Mouse (Mus musculus) limb, embryonic 14.5 days (tissue): ENCODE measurements around the gene Slc8a1. TPM values are rescaled to one million over a fixed set of nuclear protein-coding genes. Genes with fewer than 3 reads are reported as not detected.

Source experiments
- ATAC-seq: fragments of 200-750 bp; cut with Nextera tagmentation; 2 replicates; pipeline ENCODE4 v1.8.0; 2017; ENCODE audit warnings: low read depth, moderate number of reproducible peaks, moderate TSS enrichment; ENCODE audit not compliant: low FRiP score
- DNase-seq: peaks from one replicate; pipeline ENCODE4 v3.0.0-alpha.2; 2015; ENCODE audit warnings: low spot score
- H3K27ac ChIP-seq: fragments of 300-500 bp; sonication (generic); replicated peaks from 2 replicates; pipeline ENCODE4 v1.5.1; 2014; ENCODE audit warnings: low read depth, mild to moderate bottlenecking, low read length, moderate library complexity, mixed read lengths
- H3K27me3 ChIP-seq: fragments of 300-500 bp; sonication (generic); 2 replicates; pipeline ENCODE4 v1.6.1; 2014; ENCODE audit warnings: low read length, mixed read lengths; ENCODE audit not compliant: control insufficient read depth, insufficient read depth
- H3K36me3 ChIP-seq: fragments of 300-500 bp; sonication (generic); 2 replicates; pipeline ENCODE4 v1.6.1; 2014; ENCODE audit warnings: mild to moderate bottlenecking, low read length, moderate library complexity, mixed read lengths; ENCODE audit not compliant: control insufficient read depth, insufficient read depth
- H3K4me1 ChIP-seq: fragments of 300-500 bp; sonication (generic); 2 replicates; pipeline ENCODE4 v1.6.1; 2014; ENCODE audit warnings: antibody characterized with exemption, low read length, mixed read lengths; ENCODE audit not compliant: control insufficient read depth, insufficient read depth
- H3K4me2 ChIP-seq: fragments of 300-500 bp; sonication (generic); replicated peaks from 2 replicates; pipeline ENCODE4 v1.6.1; 2014; ENCODE audit warnings: low read depth, mild to moderate bottlenecking, low read length, moderate library complexity; ENCODE audit not compliant: severe bottlenecking
- H3K4me3 ChIP-seq: fragments of 300-500 bp; sonication (generic); replicated peaks from 2 replicates; pipeline ENCODE4 v1.5.1; 2014; ENCODE audit warnings: low read length
- H3K9ac ChIP-seq: fragments of 300-500 bp; sonication (generic); 2 replicates; pipeline ENCODE4 v1.6.1; 2014; ENCODE audit warnings: mild to moderate bottlenecking, low read depth, low read length, moderate library complexity; ENCODE audit not compliant: severe bottlenecking
- H3K9me3 ChIP-seq: fragments of 300-500 bp; sonication (generic); 2 replicates; pipeline ENCODE4 v1.6.1; 2016; ENCODE audit warnings: low read length; ENCODE audit not compliant: control insufficient read depth
- POLR2A ChIP-seq: fragments of 200-500 bp; IDR thresholded peaks from 2 replicates; pipeline ENCODE4 v1.8.0; 2012; ENCODE audit warnings: inconsistent platforms, mild to moderate bottlenecking, moderate library complexity, borderline replicate concordance; ENCODE audit not compliant: insufficient read depth, insufficient read length; ENCODE audit errors: extremely low read depth
- WGBS: fragments of 180-500 bp; shearing (Covaris S2); extraction: QIAGEN DNeasy Blood & Tissue Kit; methylation state at CpG from one replicate; pipeline ENCODE4 v1.1.7; 2014; 5-methylcytosine and 5-hydroxymethylcytosine counted together
- polyA plus RNA-seq, 2 experiments: library from polyadenylated mRNA; depleted of rRNA in 1 of 2; stranded (reverse) in 1 of 2; unstranded in 1 of 2; fragments of >200 nt; fragmentation: Nextera tagmentation in 1 of 2; extraction: Ambion mirVana in 1 of 2; gene quantifications; 2 replicates each; pipeline versions ENCODE4 v1.2.1 to v1.2.3; 2012 to 2014

Gene Slc8a1
- polyA plus RNA-seq, 2 experiments, result 9.1 to 9.8 TPM

DNA sequence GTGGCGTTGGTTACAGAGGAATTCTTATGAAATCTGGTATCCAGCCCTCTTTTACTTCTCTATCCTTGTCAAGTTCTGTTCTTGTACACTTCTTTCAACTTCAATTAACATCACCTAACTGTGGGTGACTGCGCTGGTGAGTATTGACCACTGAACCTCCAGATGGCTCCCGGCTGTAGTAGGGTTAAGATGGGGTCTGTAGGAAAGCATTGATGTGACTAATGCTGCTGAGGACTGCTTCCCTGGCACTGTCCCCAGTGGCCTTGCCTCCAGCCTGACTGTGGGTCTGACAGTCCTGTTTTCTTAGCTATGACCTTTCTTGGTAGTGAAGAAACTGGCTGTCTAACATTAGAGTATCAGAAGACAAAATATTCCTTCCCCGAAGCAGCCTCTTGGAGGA lies 335.1 kb downstream of the Slc8a1 start:
- Histone ChIP-seq H3K9me3 (no peaks in the 10 kb centered on the region), H3K4me2 (no peak overlapping the region), H3K4me3 (no peak overlapping the region), H3K4me1 (no peaks in the 10 kb centered on the region), H3K27ac (no peak overlapping the region), H3K9ac (no peak overlapping the region), H3K27me3 (no peaks in the 10 kb centered on the region), H3K36me3 (peaks cover 7% of the 10 kb centered on the region; the same call in 1 of the 2 replicates)
- DNase-seq (no peak), ATAC-seq (no peak)
- 91% methylated on average over 4 of the region's 4 CpGs for WGBS
- TF ChIP-seq POLR2A, result no peak

DNA sequence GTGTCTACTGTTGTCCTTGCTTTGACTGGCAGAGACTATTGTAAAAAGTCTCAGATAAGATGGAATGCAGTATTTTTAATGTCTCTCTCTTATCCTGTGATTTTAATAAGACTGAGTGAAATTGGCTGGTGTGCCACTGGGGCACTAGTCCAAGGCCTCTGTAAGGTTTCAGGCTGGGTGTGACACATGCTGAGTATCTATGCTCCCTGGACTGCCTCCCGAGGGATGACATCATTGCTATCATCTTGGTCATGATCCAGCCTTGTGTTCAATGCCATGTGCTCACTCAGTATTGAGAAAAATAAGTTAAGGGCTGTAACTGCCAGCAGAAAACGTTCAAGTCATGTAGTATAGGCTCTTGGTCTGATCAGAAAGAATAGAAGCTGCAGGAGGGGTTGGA lies 335.5 kb downstream of the Slc8a1 start:
- peak; percentile 37 for DNase-seq
- no peaks in the 10 kb centered on the region for H3K27me3 ChIP-seq
- H3K4me1 ChIP-seq, result no peaks in the 10 kb centered on the region
- no peak overlapping the region for H3K4me3 ChIP-seq
- no peak for TF ChIP-seq POLR2A
- ATAC-seq, result no peak
- no peak overlapping the region for H3K9ac ChIP-seq
- peaks cover 2% of the 10 kb centered on the region; the same call in 1 of the 2 replicates for H3K36me3 ChIP-seq
- 76% methylated on average over 2 of the region's 2 CpGs for WGBS
- H3K27ac ChIP-seq, result no peak overlapping the region
- H3K9me3 ChIP-seq, result no peaks in the 10 kb centered on the region
- H3K4me2 ChIP-seq, result no peak overlapping the region

DNA sequence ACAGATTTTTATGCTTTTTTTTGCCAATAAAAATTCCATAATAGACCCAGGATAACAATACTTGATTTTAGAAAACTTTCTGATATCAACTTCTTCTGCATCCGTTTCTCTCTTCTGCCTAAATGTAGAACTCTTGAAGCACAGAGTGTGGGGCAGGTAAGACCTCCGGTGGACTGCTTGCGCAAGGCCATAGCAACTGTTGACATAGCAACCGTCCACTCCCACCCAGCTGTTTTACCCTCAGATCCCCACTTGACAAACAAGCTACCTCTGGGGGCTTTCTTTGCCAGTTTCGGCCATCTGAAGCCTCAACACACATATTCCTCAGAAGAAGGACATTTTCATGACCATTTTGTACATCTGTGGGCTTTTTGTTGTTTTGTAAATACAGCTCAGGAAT lies 337.8 kb downstream of the Slc8a1 start:
- DNase-seq (no peak), ATAC-seq (no peak)
- H3K9me3 ChIP-seq, result no peaks in the 10 kb centered on the region
- WGBS, result 83% methylated on average over 5 of the region's 5 CpGs
- H3K27me3 ChIP-seq, result no peaks in the 10 kb centered on the region
- H3K4me1 ChIP-seq, result no peaks in the 10 kb centered on the region
- no peak overlapping the region for H3K4me3 ChIP-seq
- no peak overlapping the region for H3K9ac ChIP-seq
- H3K27ac ChIP-seq, result no peak overlapping the region
- TF ChIP-seq POLR2A, result no peak
- no peaks in the 10 kb centered on the region for H3K36me3 ChIP-seq
- no peak overlapping the region for H3K4me2 ChIP-seq

DNA sequence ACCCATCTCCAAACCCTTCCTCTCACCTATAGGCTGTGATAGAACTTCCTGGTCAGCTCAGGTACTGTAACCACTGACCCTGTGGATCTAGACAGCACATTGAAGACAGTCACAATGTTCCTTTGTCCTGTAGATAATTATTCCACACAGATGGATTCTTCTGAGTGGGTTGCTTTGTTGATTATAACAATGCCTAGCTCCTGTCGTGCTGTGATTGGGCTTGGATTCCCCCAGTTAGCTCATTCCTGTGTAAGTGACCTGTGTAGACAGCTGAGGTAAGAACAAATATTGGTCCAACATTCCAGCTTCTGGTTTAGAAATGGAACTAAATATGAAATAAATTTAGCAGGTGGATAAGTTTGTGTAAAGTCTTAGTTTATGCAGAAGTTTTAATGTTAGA lies 340.7 kb downstream of the Slc8a1 start:
- TF ChIP-seq POLR2A, result no peak
- H3K4me1 ChIP-seq, result 0 out of 2 replicates have a peak, but pooled peaks cover 10% of the 10 kb centered on the region
- H3K27me3 ChIP-seq, result no peaks in the 10 kb centered on the region; the same call in 1 of the 2 replicates
- H3K36me3 ChIP-seq, result no peaks in the 10 kb centered on the region
- H3K27ac ChIP-seq, result no peak overlapping the region
- H3K9ac ChIP-seq, result no peak overlapping the region
- 88% methylated on average over 1 of the region's 1 CpGs for WGBS
- ATAC-seq (no peak), DNase-seq (no peak)
- no peak overlapping the region for H3K4me3 ChIP-seq
- H3K9me3 ChIP-seq, result no peaks in the 10 kb centered on the region
- H3K4me2 ChIP-seq, result no peak overlapping the region

DNA sequence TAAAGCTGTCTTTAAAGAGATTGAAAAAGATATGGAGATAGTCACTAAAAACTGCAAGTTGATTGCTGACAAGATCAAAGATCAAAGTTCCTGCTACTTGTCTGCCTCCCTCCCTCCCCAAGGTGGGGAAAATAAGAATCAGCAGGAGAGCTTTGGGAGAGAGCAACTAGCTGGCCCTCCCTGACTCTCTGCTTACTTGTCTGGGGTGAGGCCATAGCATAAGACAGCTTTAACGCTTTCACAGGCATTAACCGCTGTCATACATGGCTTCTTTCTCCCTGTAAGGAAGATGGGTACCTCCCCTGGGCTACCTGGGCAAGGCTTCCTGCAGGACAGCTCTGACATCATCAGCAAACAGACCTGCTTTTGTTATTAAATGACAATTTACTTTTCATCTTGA lies 344.1 kb downstream of the Slc8a1 start:
- WGBS, result 33% methylated on average over 2 of the region's 2 CpGs
- no peak overlapping the region for H3K27ac ChIP-seq
- H3K4me3 ChIP-seq, result no peak overlapping the region
- no peak for TF ChIP-seq POLR2A
- 0 out of 2 replicates have a peak, but pooled peaks cover 10% of the 10 kb centered on the region for H3K4me1 ChIP-seq
- no peak overlapping the region for H3K4me2 ChIP-seq
- no peaks in the 10 kb centered on the region for H3K9me3 ChIP-seq
- DNase-seq (no peak), ATAC-seq (no peak)
- no peaks in the 10 kb centered on the region; the same call in 1 of the 2 replicates for H3K27me3 ChIP-seq
- H3K36me3 ChIP-seq, result no peaks in the 10 kb centered on the region
- H3K9ac ChIP-seq, result no peak overlapping the region

DNA sequence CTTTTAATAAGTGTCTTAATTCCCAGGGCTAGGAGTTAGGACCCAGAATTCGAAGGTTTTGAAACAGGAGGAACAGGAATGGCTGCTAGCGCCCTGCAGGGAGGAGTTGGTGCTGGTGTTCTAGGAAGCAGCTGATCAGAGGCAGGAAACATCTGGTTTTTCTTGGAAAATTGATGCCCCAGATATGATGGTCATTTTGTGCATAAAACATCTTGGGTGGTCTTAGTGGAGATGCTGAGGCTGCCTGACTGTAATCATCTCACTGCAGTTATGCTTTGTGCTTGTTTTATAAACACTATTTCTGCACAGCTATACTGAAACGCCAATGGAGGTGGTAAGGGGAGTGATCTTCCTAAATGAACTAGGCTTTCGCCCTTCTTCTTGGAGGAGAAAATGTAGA lies 345.1 kb downstream of the Slc8a1 start:
- Histone ChIP-seq H3K4me3 (no peak overlapping the region), H3K27ac (no peak overlapping the region), H3K4me2 (no peak overlapping the region), H3K27me3 (no peaks in the 10 kb centered on the region; the same call in 1 of the 2 replicates), H3K36me3 (peaks cover 3% of the 10 kb centered on the region), H3K9ac (no peak overlapping the region), H3K9me3 (no peaks in the 10 kb centered on the region), H3K4me1 (0 out of 2 replicates have a peak, but pooled peaks cover 10% of the 10 kb centered on the region)
- DNase-seq (no peak), ATAC-seq (no peak)
- WGBS, result 28% methylated on average over 4 of the region's 4 CpGs
- no peak for TF ChIP-seq POLR2A
